Mouse (Mus musculus) lung, embryonic 14.5 days (tissue): Measurements from ENCODE around the gene Upp2. TPM values are rescaled to one million over a fixed set of nuclear protein-coding genes. Genes with fewer than 3 reads are reported as not detected.

Source experiments
- ATAC-seq: fragments of 200-750 bp; cut with Nextera tagmentation; 2 replicates; pipeline ENCODE4 v1.8.0; 2017; ENCODE audit warnings: mild to moderate bottlenecking, moderate TSS enrichment, moderate library complexity; ENCODE audit not compliant: insufficient read depth
- DNase-seq: peaks from one replicate; pipeline ENCODE4 v3.0.0-alpha.2; 2015
- H3K27ac ChIP-seq: fragments of 300-500 bp; sonication (generic); 2 replicates; pipeline ENCODE4 v1.5.1; 2014; ENCODE audit warnings: low read depth, mild to moderate bottlenecking, moderate library complexity
- H3K27me3 ChIP-seq: fragments of 300-500 bp; sonication (generic); 2 replicates; pipeline ENCODE4 v1.6.1; 2014; ENCODE audit warnings: low read length, control low read depth; ENCODE audit not compliant: insufficient read depth
- H3K36me3 ChIP-seq: fragments of 300-500 bp; sonication (generic); 2 replicates; pipeline ENCODE4 v1.6.1; 2014; ENCODE audit warnings: control low read depth; ENCODE audit not compliant: insufficient read depth
- H3K4me1 ChIP-seq: fragments of 300-500 bp; sonication (generic); 2 replicates; pipeline ENCODE4 v1.6.1; 2014; ENCODE audit warnings: antibody characterized with exemption, control low read depth; ENCODE audit not compliant: insufficient read depth
- H3K4me2 ChIP-seq: fragments of 300-500 bp; sonication (generic); 2 replicates; pipeline ENCODE4 v1.6.1; 2014; ENCODE audit warnings: mild to moderate bottlenecking
- H3K4me3 ChIP-seq: fragments of 300-500 bp; sonication (generic); 2 replicates; pipeline ENCODE4 v1.5.1; 2014; ENCODE audit warnings: low read depth, low read length
- H3K9ac ChIP-seq: fragments of 300-500 bp; sonication (generic); 2 replicates; pipeline ENCODE4 v1.6.1; 2014
- H3K9me3 ChIP-seq: fragments of 300-500 bp; sonication (generic); 2 replicates; pipeline ENCODE4 v1.6.1; 2016; ENCODE audit warnings: low read depth, low read length, control low read depth
- CTCF ChIP-seq: IDR thresholded peaks from 2 replicates; pipeline ENCODE4 v1.5.1; 2016; ENCODE audit warnings: antibody characterized with exemption, low read depth
- WGBS: fragments of 180-500 bp; shearing (Covaris S2); extraction: QIAGEN DNeasy Blood & Tissue Kit; methylation state at CpG from one replicate; pipeline ENCODE4 v1.1.7; 2014; 5-methylcytosine and 5-hydroxymethylcytosine counted together
- polyA plus RNA-seq: library from polyadenylated mRNA; unstranded; fragments of >200 nt; fragmentation: Nextera tagmentation; extraction: Ambion mirVana; gene quantifications from 2 replicates; pipeline ENCODE4 v1.2.1, GENCODE M21; 2014

Gene Upp2
- polyA plus RNA-seq, 1 experiment from 2014 or later, result 8.6 TPM

DNA sequence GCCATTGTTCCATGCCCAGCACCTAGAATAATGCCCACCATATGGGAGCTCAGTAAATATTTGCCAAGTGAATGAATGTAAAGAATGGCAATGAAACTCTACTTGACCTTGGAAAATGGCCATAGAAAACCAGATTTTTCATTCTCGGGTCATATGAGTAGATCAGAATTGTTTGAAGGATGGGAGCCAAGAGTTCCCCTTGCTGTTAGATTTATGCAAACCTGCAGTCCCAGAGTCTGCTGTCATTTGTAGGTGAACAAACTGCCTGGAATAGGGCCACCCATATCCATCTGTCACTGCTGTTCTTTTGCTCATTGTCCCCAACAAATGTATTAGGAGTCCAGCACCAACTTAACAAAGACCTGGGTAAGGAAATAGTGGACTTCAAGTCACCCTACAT is 216.4 kb downstream of the Upp2 start:
- WGBS, result 51% methylated on average over 1 of the region's 1 CpGs
- no peaks in the 10 kb centered on the region for H3K27me3 ChIP-seq
- H3K9me3 ChIP-seq, result no peaks in the 10 kb centered on the region
- no peaks in the 10 kb centered on the region for H3K36me3 ChIP-seq
- H3K27ac ChIP-seq, result no peak overlapping the region
- H3K4me2 ChIP-seq, result no peak overlapping the region
- DNase-seq (peak; percentile 55), ATAC-seq (no peak)
- H3K9ac ChIP-seq, result no peak overlapping the region
- no peak for TF ChIP-seq CTCF
- peaks cover 25% of the 10 kb centered on the region for H3K4me1 ChIP-seq
- H3K4me3 ChIP-seq, result no peak overlapping the region

DNA sequence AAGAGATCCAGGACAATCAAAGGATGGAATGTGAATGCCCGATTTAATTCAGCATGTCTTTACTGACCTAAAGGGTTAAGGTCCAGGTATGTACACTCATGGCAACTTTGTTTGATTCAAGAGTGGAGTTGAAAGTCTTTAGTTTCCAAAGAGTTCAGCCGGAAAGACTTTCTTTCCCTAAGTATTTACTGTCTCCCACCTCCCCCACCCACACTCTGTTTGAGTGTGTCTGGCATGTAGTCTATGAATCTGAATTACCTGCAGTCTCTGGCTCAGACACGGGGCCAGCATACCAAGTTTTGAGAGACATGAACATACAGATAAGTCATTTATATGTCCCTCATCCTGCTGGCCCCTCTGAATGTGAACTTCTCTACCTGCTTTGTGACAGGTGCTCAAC is 219.1 kb downstream of the Upp2 start:
- no peaks in the 10 kb centered on the region for H3K27me3 ChIP-seq
- peak overlapping the region; percentile 38 for H3K4me2 ChIP-seq
- no peaks in the 10 kb centered on the region for H3K9me3 ChIP-seq
- no peaks in the 10 kb centered on the region for H3K36me3 ChIP-seq
- peaks cover 24% of the 10 kb centered on the region for H3K4me1 ChIP-seq
- TF ChIP-seq CTCF, result no peak
- H3K27ac ChIP-seq, result peak overlapping the region; percentile 86
- H3K4me3 ChIP-seq, result no peak overlapping the region
- DNase-seq (peak; percentile 48), ATAC-seq (peak; percentile 63; the same call in 1 of the 2 replicates)
- H3K9ac ChIP-seq, result no peak overlapping the region
- 51% methylated on average over 3 of the region's 3 CpGs for WGBS

DNA sequence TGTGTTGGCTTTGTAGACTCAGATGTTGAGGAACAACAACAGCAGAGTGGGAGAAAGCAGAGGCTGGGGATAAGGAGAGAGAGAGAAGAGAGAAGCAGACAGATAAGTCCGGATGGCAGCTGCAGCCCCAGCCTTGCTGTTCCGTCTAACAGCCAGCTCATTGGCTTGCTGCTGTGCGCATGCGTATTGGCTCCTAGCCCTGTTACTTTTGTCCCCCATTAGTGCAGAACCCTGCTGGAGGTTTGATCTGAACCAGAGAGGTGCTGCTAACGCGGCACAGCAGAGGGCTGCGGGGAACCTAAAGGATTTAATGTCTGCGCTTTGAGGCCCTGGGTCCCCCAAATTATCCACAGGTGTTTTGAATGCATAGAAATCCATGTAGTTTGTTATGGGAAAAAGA is 219.6 kb downstream of the Upp2 start:
- peak overlapping the region; percentile 38 for H3K4me2 ChIP-seq
- no peak for TF ChIP-seq CTCF
- no peak overlapping the region for H3K9ac ChIP-seq

GRCm38 (mm10) chr2:58787360-58787759 is 220.3 kb downstream of the Upp2 start:
- Histone ChIP-seq H3K4me3 (no peak overlapping the region), H3K4me1 (peaks cover 24% of the 10 kb centered on the region), H3K36me3 (no peaks in the 10 kb centered on the region), H3K4me2 (no peak overlapping the region), H3K27me3 (no peaks in the 10 kb centered on the region), H3K9ac (no peak overlapping the region), H3K9me3 (no peaks in the 10 kb centered on the region), H3K27ac (peak overlapping the region; percentile 86)
- no peak for TF ChIP-seq CTCF
- 41% methylated on average over 7 of the region's 7 CpGs for WGBS
- DNase-seq, result no peak
- no peak for ATAC-seq

More for the DNA sequence above, 219.6 kb downstream of the Upp2 start:
- no peaks in the 10 kb centered on the region for H3K9me3 ChIP-seq
- no peak overlapping the region for H3K4me3 ChIP-seq
- H3K36me3 ChIP-seq, result no peaks in the 10 kb centered on the region
- peaks cover 21% of the 10 kb centered on the region for H3K4me1 ChIP-seq
- peak overlapping the region; percentile 86 for H3K27ac ChIP-seq
- WGBS, result 48% methylated on average over 8 of the region's 8 CpGs
- DNase-seq (peak; percentile 33), ATAC-seq (peak; percentile 16; the same call in 1 of the 2 replicates)
- no peaks in the 10 kb centered on the region for H3K27me3 ChIP-seq

- no peak overlapping the region for H3K27ac ChIP-seq
- no peaks in the 10 kb centered on the region for H3K9me3 ChIP-seq
- 48% methylated on average over 7 of the region's 7 CpGs for WGBS
- peaks cover 14% of the 10 kb centered on the region for H3K4me1 ChIP-seq
- no peak overlapping the region for H3K4me2 ChIP-seq
- no peak for DNase-seq
- no peak overlapping the region for H3K9ac ChIP-seq
- no peak for ATAC-seq
- H3K36me3 ChIP-seq, result no peaks in the 10 kb centered on the region
- H3K27me3 ChIP-seq, result no peaks in the 10 kb centered on the region
- no peak overlapping the region for H3K4me3 ChIP-seq
- TF ChIP-seq CTCF, result no peak
These were observed 222.8 kb downstream of the Upp2 start for GRCm38 (mm10) chr2:58789934-58790333.

DNA sequence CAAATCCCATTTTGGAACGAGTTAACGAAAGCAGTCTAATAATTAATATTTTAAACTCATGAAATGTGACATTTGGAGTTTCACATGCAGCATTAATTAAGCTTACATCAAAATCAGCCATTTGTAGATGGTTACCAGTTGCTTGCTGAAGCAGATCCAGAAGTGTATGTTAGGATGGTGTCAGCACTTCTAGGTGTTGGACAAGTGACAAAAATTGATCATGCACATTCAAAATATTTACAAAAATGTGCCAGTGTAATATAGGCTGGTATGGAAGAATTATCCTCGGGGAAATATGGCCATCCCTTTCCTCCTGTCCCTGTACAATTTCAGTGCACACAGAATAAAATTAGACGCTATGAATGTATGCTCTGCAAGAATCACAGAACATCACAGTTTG is 223.3 kb downstream of the Upp2 start:
- Histone ChIP-seq H3K4me2 (no peak overlapping the region), H3K9me3 (no peaks in the 10 kb centered on the region), H3K4me3 (no peak overlapping the region), H3K27ac (no peak overlapping the region), H3K27me3 (no peaks in the 10 kb centered on the region), H3K36me3 (no peaks in the 10 kb centered on the region), H3K9ac (no peak overlapping the region), H3K4me1 (peaks cover 12% of the 10 kb centered on the region)
- ATAC-seq (no peak), DNase-seq (no peak)
- TF ChIP-seq CTCF, result no peak
- 73% methylated on average over 4 of the region's 4 CpGs for WGBS

DNA sequence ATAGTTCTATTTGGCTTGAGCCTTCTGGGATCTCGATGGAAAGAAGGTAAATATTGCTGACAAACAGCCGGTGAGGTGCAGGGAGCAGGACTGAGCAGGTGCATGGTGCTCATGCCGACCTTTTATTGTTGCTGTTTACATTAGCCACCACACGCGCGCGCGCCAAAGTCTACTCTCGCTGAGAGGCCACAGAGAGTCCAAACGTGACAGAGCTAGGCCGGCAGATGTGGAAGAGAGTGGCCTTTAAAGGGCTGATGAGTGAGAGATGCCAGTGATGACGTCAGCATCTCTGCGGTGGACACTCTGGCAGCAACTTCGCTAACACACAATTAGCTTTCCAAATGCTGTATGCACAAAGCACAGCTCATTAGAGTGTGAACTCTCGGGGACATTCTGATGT is 227.4 kb downstream of the Upp2 start:
- H3K9me3 ChIP-seq, result no peaks in the 10 kb centered on the region
- H3K27ac ChIP-seq, result no peak overlapping the region
- ATAC-seq (peak; percentile 50; the same call in 1 of the 2 replicates), DNase-seq (peak; percentile 44)
- H3K4me3 ChIP-seq, result no peak overlapping the region
- H3K27me3 ChIP-seq, result no peaks in the 10 kb centered on the region
- 0 out of 2 replicates have a peak, but pooled peaks cover 4% of the 10 kb centered on the region for H3K4me1 ChIP-seq
- no peaks in the 10 kb centered on the region for H3K36me3 ChIP-seq
- 40% methylated on average over 15 of the region's 15 CpGs for WGBS
- no peak overlapping the region for H3K9ac ChIP-seq
- H3K4me2 ChIP-seq, result no peak overlapping the region
- TF ChIP-seq CTCF, result no peak

DNA sequence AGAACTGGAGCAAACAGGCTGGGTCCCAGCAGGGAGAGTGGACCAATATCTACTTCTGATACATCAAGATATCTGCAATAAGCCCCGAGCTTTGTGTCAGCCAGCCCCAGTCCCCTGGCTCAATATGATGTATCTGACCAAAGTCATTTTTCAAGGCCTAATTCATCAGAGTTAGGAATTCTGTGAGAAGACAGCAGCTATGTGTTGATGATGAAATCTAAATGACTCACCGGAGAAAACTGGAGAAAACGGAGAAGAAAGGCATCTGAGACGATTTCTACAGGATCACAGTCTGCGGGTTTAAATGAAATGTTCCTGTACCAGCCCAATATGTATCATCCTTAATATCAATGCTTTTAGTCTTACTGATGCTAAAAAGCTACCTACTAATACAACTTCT is 228.3 kb downstream of the Upp2 start:
- Histone ChIP-seq H3K36me3 (no peaks in the 10 kb centered on the region), H3K27me3 (no peaks in the 10 kb centered on the region), H3K4me3 (no peak overlapping the region), H3K4me2 (no peak overlapping the region), H3K9me3 (no peaks in the 10 kb centered on the region), H3K4me1 (0 out of 2 replicates have a peak, but pooled peaks cover 4% of the 10 kb centered on the region), H3K9ac (no peak overlapping the region), H3K27ac (no peak overlapping the region)
- 65% methylated on average over 5 of the region's 5 CpGs for WGBS
- no peak for TF ChIP-seq CTCF
- DNase-seq (no peak), ATAC-seq (no peak)
